In genomic region chr9:73050606-73051005, GRCm38 (mm10) we compare ENCODE assay signal across 28 mouse cellular contexts. TPM values are rescaled to one million over a fixed set of nuclear protein-coding genes. Genes with fewer than 3 reads are reported as not detected.
DNase-seq lines count a peak whose midpoint lies in the region; ATAC-seq lines count a peak whose summit lies in the region.
"Had no signal": no experiment of that assay in that cellular context is flagged by ENCODE, and none has a peak within 500 bp of the region (broad histone marks: within the 10 kb centered on the region; RNA-seq: fewer than 3 reads in every experiment).

No protein-coding gene starts in this region.

- H3K4me1 ChIP-seq in limb, embryonic 13.5 days, result peaks cover 21% of the 10 kb centered on the region
- peaks cover 25% of the 10 kb centered on the region for H3K4me1 ChIP-seq in limb, embryonic 10.5 days

- ATAC-seq in limb, embryonic 13.5 days (ENCODE audit: low FRiP score, low read depth), result no peak
- ATAC-seq: inflammation-experienced regulatory T-cells, adult 6 months had no signal

- no peaks in the 10 kb centered on the region for H3K27me3 ChIP-seq in limb, embryonic 13.5 days
- peaks cover 12% of the 10 kb centered on the region; the same call in 1 of the 2 replicates for H3K27me3 ChIP-seq in limb, embryonic 10.5 days (ENCODE audit: low read depth, poor library complexity, severe bottlenecking)
- H3K27me3 ChIP-seq: heart, embryonic 15.5 days; liver, embryonic 13.5 days had no signal

- H3K36me3 ChIP-seq in limb, embryonic 13.5 days, result no peaks in the 10 kb centered on the region
- no peaks in the 10 kb centered on the region for H3K36me3 ChIP-seq in limb, embryonic 10.5 days
- H3K36me3 ChIP-seq: forebrain, embryonic 12.5 days; heart, embryonic 15.5 days; limb, embryonic 12.5 days; liver, embryonic 13.5 days; midbrain, embryonic 10.5 days had no signal

- no peaks in the 10 kb centered on the region for H3K9me3 ChIP-seq in limb, embryonic 13.5 days
- H3K9me3 ChIP-seq in limb, embryonic 10.5 days (replicated peaks), result no peaks in the 10 kb centered on the region
- H3K9me3 ChIP-seq: forebrain, embryonic 12.5 days; heart, embryonic 15.5 days; limb, embryonic 12.5 days; liver, embryonic 13.5 days; midbrain, embryonic 10.5 days had no signal

- DNase-seq in adrenal gland, postnatal 14 days, result peak; percentile 36
- no peak for DNase-seq in adrenal gland, postnatal 4 days (ENCODE audit: low spot score in 2 of 2)
- no peak for DNase-seq in limb, embryonic 10.5 days (ENCODE audit: low spot score)
- DNase-seq in induced T-regulatory cell, adult 2 months (ENCODE audit: low read depth), result peak; percentile 34
- DNase-seq in kidney, postnatal 10 days, result no peak
- DNase-seq in frontal cortex, postnatal 14 days (ENCODE audit: low spot score in 2 of 2), result no peak
- DNase-seq: adrenal gland, adult 2 months; cerebellum, adult 18-20 months; cerebellum, postnatal 25 days; embryo, embryonic 11 days; gastrocnemius, postnatal 10 days; heart, adult 18-20 months; heart, postnatal 4 days; liver, embryonic 13.5 days; lung, embryonic 14.5 days; lung, postnatal 36 days; right cerebral cortex, adult 18-20 months; thymus, postnatal 36 days had no signal

- H3K4me3 ChIP-seq in limb, embryonic 13.5 days, result no peak overlapping the region
- no peak overlapping the region for H3K4me3 ChIP-seq in limb, embryonic 10.5 days
- H3K4me3 ChIP-seq: forebrain, embryonic 12.5 days; heart, embryonic 15.5 days; limb, embryonic 12.5 days; liver, embryonic 13.5 days; midbrain, embryonic 10.5 days had no signal

- WGBS in limb, embryonic 13.5 days, result 28% methylated on average over 8 of the region's 8 CpGs
- WGBS in limb, embryonic 10.5 days, result 76% methylated on average over 8 of the region's 8 CpGs

- no peak overlapping the region for H3K4me2 ChIP-seq in limb, embryonic 13.5 days (replicated peaks)
- H3K4me2 ChIP-seq: forebrain, embryonic 12.5 days; heart, embryonic 15.5 days; limb, embryonic 12.5 days; liver, embryonic 13.5 days; lung, embryonic 14.5 days had no signal

- H3K27ac ChIP-seq in limb, embryonic 13.5 days, result no peak overlapping the region
- no peak overlapping the region for H3K27ac ChIP-seq in limb, embryonic 10.5 days
- H3K27ac ChIP-seq: forebrain, embryonic 12.5 days; heart, embryonic 15.5 days; limb, embryonic 12.5 days; liver, embryonic 13.5 days; midbrain, embryonic 10.5 days had no signal

- peak overlapping the region; percentile 19; the same call in 1 of the 2 replicates for H3K9ac ChIP-seq in limb, embryonic 13.5 days
- H3K9ac ChIP-seq: forebrain, embryonic 12.5 days; heart, embryonic 15.5 days; limb, embryonic 12.5 days; liver, embryonic 13.5 days; lung, embryonic 14.5 days had no signal

RNA-seq across cellular contexts. Expression of gene Rab27a, which starts 6.0 kb away (rescaled TPM):
- total RNA-seq in adrenal gland, postnatal 14 days (2021), result 27.4 and 28.0 TPM in 2 replicates
- 10 to 100 TPM; 47.4 to 49.5 TPM for total RNA-seq in adrenal gland, postnatal 4 days (2021)
- polyA plus RNA-seq in limb, embryonic 13.5 days (2015; fragmentation: Nextera tagmentation; extraction: Ambion mirVana), result 8.6 and 8.8 TPM in 2 replicates
- polyA plus RNA-seq in limb, embryonic 10.5 days (2016; fragmentation: Nextera tagmentation; extraction: Ambion mirVana), result 3.4 and 5.0 TPM in 2 replicates

RNA-seq across cellular contexts. Expression of gene Pigb, which starts 10.4 kb away (rescaled TPM):
- total RNA-seq in adrenal gland, postnatal 14 days (2021), result 10.6 and 12.1 TPM in 2 replicates
- 10 to 100 TPM; 18.8 to 20.4 TPM for total RNA-seq in adrenal gland, postnatal 4 days (2021)
- polyA plus RNA-seq in limb, embryonic 13.5 days (2015; fragmentation: Nextera tagmentation; extraction: Ambion mirVana), result 10.5 and 13.0 TPM in 2 replicates
- 15.6 and 17.8 TPM in 2 replicates for polyA plus RNA-seq in limb, embryonic 10.5 days (2016; fragmentation: Nextera tagmentation; extraction: Ambion mirVana)

RNA-seq across cellular contexts. Expression of gene Khdc3, which starts 51.0 kb away (rescaled TPM):
- 0.19 and 1.1 TPM in 2 replicates for total RNA-seq in adrenal gland, postnatal 14 days (2021)
- total RNA-seq in adrenal gland, postnatal 4 days (2021), result 1 to 10 TPM; 1.3 to 1.5 TPM
- 0.22 TPM in 1 of 2 replicates, not detected in the other for polyA plus RNA-seq in limb, embryonic 13.5 days (2015; fragmentation: Nextera tagmentation; extraction: Ambion mirVana)
- not detected in 2 replicates for polyA plus RNA-seq in limb, embryonic 10.5 days (2016; fragmentation: Nextera tagmentation; extraction: Ambion mirVana)
- total RNA-seq: gastrocnemius, postnatal 10 days; heart, postnatal 4 days; monocyte, adult 5-6 weeks had no signal
- polyA plus RNA-seq: forebrain, embryonic 12.5 days; heart, embryonic 15.5 days; kidney, embryonic 16.5 days; limb, embryonic 12.5 days; lung, embryonic 14.5 days; midbrain, embryonic 10.5 days; neural tube, embryonic 11.5 days had no signal

RNA-seq across cellular contexts. Expression of gene Gm20509, which starts 51.7 kb away (rescaled TPM):
- total RNA-seq in adrenal gland, postnatal 14 days (2021), result not detected in 2 replicates
- total RNA-seq in adrenal gland, postnatal 4 days (2021), result not detected
- not detected in 2 replicates for polyA plus RNA-seq in limb, embryonic 13.5 days (2015; fragmentation: Nextera tagmentation; extraction: Ambion mirVana)
- not detected in 2 replicates for polyA plus RNA-seq in limb, embryonic 10.5 days (2016; fragmentation: Nextera tagmentation; extraction: Ambion mirVana)
- total RNA-seq: gastrocnemius, postnatal 10 days; heart, adult 18-20 months; heart, postnatal 4 days had no signal
- polyA plus RNA-seq: adrenal gland, adult 2 months; forebrain, embryonic 12.5 days; frontal cortex, adult 2 months; heart, embryonic 15.5 days; inflammation-experienced regulatory T-cells, adult 6 months; kidney, embryonic 16.5 days; limb, embryonic 12.5 days; liver, embryonic 13.5 days; lung, embryonic 14.5 days; midbrain, embryonic 10.5 days; neural tube, embryonic 11.5 days had no signal

Comparison
In these comparisons a context has a peak if more than half of its experiments do, and no peak if none do; other contexts are left out.
1. DNase-seq: peak in adrenal gland, postnatal 14 days (single experiment) and induced T-regulatory cell, adult 2 months (single experiment); none in adrenal gland, postnatal 4 days (0 of 2), limb, embryonic 10.5 days (single experiment), kidney, postnatal 10 days (single experiment) and frontal cortex, postnatal 14 days (0 of 2).